Mouse (Mus musculus) spleen, adult 2 months (tissue): ENCODE results near the gene Cyp24a1. TPM values are rescaled to one million over a fixed set of nuclear protein-coding genes. Genes with fewer than 3 reads are reported as not detected.
A peak's percentile ranks its signal among the peaks of the same experiment; 100 is the strongest.

ENCODE experiments used
- DNase-seq, 2 experiments: peaks; one replicate each; pipeline versions ENCODE4 v3.0.0 to v3.0.0-alpha.2; 2012 to 2021; ENCODE audit warnings: low spot score in 2 of 2, low read depth in 1 of 2
- H3K27ac ChIP-seq: fragments of 200-500 bp; 2 replicates; pipeline ENCODE4 v1.5.1; 2012; ENCODE audit warnings: low read length, inconsistent platforms; ENCODE audit not compliant: insufficient read depth
- H3K27me3 ChIP-seq: fragments of 200-500 bp; 2 replicates; pipeline ENCODE4 v1.6.1; 2012; ENCODE audit warnings: mild to moderate bottlenecking, moderate library complexity, low read length, inconsistent platforms; ENCODE audit not compliant: control insufficient read depth, insufficient read depth
- H3K36me3 ChIP-seq: fragments of 200-500 bp; 2 replicates; pipeline ENCODE4 v1.6.1; 2012; ENCODE audit warnings: mild to moderate bottlenecking, low read length, inconsistent platforms; ENCODE audit not compliant: control insufficient read depth, insufficient read depth
- H3K4me1 ChIP-seq: fragments of 200-500 bp; 2 replicates; pipeline ENCODE4 v1.6.1; 2011; ENCODE audit warnings: inconsistent platforms; ENCODE audit not compliant: control insufficient read depth, insufficient read depth, insufficient read length
- H3K4me3 ChIP-seq: fragments of 200-500 bp; 2 replicates; pipeline ENCODE4 v1.5.1; 2011; ENCODE audit warnings: mild to moderate bottlenecking, inconsistent platforms; ENCODE audit not compliant: insufficient read depth, insufficient read length; ENCODE audit errors: extremely low read depth
- CTCF ChIP-seq: fragments of 200-500 bp; IDR thresholded peaks from 2 replicates; pipeline ENCODE4 v1.5.1; 2011; ENCODE audit warnings: mild to moderate bottlenecking, inconsistent platforms; ENCODE audit not compliant: insufficient read depth, insufficient read length, insufficient replicate concordance; ENCODE audit errors: extremely low read depth
- POLR2A ChIP-seq: fragments of 200-500 bp; IDR thresholded peaks from 2 replicates; pipeline ENCODE4 v1.6.1; 2011; ENCODE audit warnings: low read depth, low read length, inconsistent platforms
- WGBS: fragments of 180-500 bp; shearing (Covaris S2); methylation state at CpG from one replicate; pipeline ENCODE4 v1.1.7; 2018; 5-methylcytosine and 5-hydroxymethylcytosine counted together
- polyA plus RNA-seq: library from polyadenylated mRNA; depleted of rRNA; stranded (reverse); fragments of >200 nt; gene quantifications from 2 replicates; pipeline ENCODE4 v1.2.3, GENCODE M21; 2012

Cyp24a1 gene
- polyA plus RNA-seq, 1 experiment = not detected

DNA sequence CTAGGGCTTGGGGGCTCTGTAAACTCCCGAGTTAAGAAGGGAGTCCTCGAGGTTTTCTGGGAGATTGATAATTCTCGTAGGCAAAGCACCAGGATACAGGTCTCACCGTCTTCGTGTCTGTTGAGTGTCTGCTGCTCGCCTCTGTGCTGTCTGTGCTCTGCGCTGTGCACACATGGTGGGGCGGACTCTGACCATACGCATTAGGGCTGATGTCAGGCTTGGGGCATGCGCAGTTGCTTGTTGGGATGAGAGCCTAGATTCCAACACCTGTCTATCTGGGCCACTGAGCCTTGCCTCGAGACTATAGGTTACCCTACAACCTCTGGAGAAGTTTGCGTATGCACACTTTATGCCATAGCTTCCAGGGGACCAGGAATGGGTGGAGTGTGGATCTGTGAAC lies 16.8 kb upstream of the Cyp24a1 start:
- WGBS = 93% methylated on average over 12 of the region's 12 CpGs
- TF ChIP-seq POLR2A (no peak), CTCF (no peak)
- Histone ChIP-seq H3K36me3 (peaks cover 18% of the 10 kb centered on the region), H3K4me1 (peaks cover 7% of the 10 kb centered on the region; the same call in 1 of the 2 replicates), H3K27me3 (no peaks in the 10 kb centered on the region), H3K4me3 (no peak overlapping the region), H3K27ac (no peak overlapping the region)
- no peak for DNase-seq

- no peaks in the 10 kb centered on the region for H3K27me3 ChIP-seq
- WGBS = under 1% methylated on average over 63 of the region's 69 CpGs
- H3K4me1 ChIP-seq = peaks cover 7% of the 10 kb centered on the region; the same call in 1 of the 2 replicates
- peaks cover 4% of the 10 kb centered on the region; the same call in 1 of the 2 replicates for H3K36me3 ChIP-seq
- TF ChIP-seq POLR2A (peak; percentile 20; the same call in 1 of the 2 replicates), CTCF (peak; percentile 98)
- H3K4me3 ChIP-seq = peak overlapping the region; percentile 95
- peak overlapping the region; percentile 85 for H3K27ac ChIP-seq
- DNase-seq = peak; percentile 78 to 81
These were observed 14.3 kb upstream of the Cyp24a1 start for GRCm38 (mm10) chr2:170511073-170511891.

DNA sequence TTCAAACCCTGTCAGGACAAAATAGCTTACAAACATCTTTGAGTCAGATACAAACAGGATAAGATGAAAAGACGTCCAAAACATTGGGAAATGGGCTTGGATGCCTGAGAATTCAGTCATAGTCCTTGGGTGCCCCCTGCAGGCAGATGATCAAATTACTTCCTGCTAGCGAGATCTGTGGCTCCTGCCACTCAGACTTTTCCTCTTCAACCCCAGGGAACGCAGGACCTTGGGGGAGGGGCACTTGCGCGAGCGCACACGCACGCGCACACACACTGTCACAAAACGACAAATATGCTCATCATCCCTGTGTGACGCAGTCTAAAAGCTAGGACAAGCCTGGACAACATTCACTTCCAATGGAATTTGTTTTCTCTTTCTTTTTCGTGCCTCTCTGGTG lies 11.9 kb upstream of the Cyp24a1 start:
- WGBS = 2% methylated on average over 12 of the region's 12 CpGs
- peak; percentile 44; the same call in 1 of the 2 replicates for TF ChIP-seq CTCF
- TF ChIP-seq POLR2A = no peak
- peak overlapping the region; percentile 30; the same call in 1 of the 2 replicates for H3K4me3 ChIP-seq
- H3K4me1 ChIP-seq = peaks cover 7% of the 10 kb centered on the region; the same call in 1 of the 2 replicates
- no peaks in the 10 kb centered on the region for H3K27me3 ChIP-seq
- no peaks in the 10 kb centered on the region for H3K36me3 ChIP-seq
- peak; percentile 41 to 71 for DNase-seq
- H3K27ac ChIP-seq = no peak overlapping the region

DNA sequence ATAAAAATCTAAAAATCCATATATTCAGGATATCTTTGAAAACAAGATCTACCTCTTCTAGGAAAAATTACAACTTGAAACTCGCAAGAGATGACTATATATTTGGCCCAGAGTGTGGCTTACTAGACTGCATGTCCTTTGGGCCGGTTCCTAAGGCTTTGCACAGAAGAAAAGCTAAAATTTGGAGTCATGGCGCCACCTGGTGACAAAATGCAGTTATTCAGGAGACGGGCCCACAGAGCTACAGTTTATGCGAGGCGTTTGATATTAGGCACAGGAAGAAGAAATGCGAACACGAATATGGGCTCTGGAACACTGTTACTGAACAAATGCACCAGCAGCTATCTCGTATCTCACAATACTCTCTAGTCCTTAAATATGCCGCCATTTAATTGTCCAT lies 10.8 kb upstream of the Cyp24a1 start:
- WGBS = 4% methylated on average over 10 of the region's 10 CpGs
- Histone ChIP-seq H3K27me3 (no peaks in the 10 kb centered on the region), H3K4me3 (no peak overlapping the region), H3K27ac (no peak overlapping the region), H3K36me3 (no peaks in the 10 kb centered on the region), H3K4me1 (peaks cover 7% of the 10 kb centered on the region; the same call in 1 of the 2 replicates)
- peak; percentile 53; the same call in 1 of the 2 replicates for TF ChIP-seq CTCF
- no peak for TF ChIP-seq POLR2A
- DNase-seq = peak; percentile 59 to 65

DNA sequence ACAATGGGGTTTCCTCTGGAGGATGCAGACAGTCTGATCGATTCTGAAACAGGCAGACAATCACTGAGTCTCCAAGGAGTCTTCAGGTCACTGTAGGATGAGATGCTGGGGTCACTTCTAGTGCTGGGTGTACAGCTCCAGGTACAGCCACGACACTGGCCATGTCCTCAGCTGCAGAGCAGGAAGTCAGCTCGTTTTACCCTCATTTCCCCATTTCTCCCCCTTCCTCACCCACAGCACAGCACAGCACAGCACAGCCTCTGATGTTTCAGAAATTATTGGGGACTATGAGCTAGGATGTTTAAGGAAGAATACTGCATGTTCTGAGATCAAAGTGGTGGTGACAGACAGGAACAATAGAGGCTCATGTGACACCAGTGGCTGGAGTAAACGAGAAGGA lies 7.0 kb upstream of the Cyp24a1 start:
- 2% methylated on average over 4 of the region's 4 CpGs for WGBS
- Histone ChIP-seq H3K4me1 (peaks cover 2% of the 10 kb centered on the region; the same call in 1 of the 2 replicates), H3K27ac (no peak overlapping the region), H3K4me3 (no peak overlapping the region), H3K27me3 (no peaks in the 10 kb centered on the region), H3K36me3 (no peaks in the 10 kb centered on the region)
- TF ChIP-seq POLR2A (no peak), CTCF (no peak)
- no peak for DNase-seq

DNA sequence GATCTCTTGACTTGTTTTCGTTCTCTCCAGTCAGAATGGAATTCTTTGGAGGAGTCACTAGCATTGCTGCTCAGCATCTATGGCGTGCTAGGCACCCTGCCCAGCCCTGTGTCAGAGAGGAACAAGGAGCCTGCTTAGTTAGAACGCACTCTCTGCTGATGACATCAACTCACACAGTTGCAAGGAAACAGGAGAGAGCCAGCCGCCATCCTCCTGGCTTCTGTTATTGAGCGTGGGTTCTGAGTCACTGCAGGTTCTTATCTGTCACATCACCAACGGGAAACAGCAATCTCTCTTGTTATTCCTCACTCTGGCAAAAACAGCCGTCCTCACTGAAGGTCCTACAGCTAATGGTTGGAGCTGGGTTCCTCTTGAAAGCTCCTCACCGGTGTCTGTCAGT lies 6.4 kb upstream of the Cyp24a1 start:
- Histone ChIP-seq H3K4me3 (no peak overlapping the region), H3K4me1 (no peaks in the 10 kb centered on the region), H3K36me3 (no peaks in the 10 kb centered on the region), H3K27ac (no peak overlapping the region), H3K27me3 (no peaks in the 10 kb centered on the region)
- WGBS = 19% methylated on average over 8 of the region's 8 CpGs
- DNase-seq = no peak
- TF ChIP-seq CTCF (no peak), POLR2A (no peak)

DNA sequence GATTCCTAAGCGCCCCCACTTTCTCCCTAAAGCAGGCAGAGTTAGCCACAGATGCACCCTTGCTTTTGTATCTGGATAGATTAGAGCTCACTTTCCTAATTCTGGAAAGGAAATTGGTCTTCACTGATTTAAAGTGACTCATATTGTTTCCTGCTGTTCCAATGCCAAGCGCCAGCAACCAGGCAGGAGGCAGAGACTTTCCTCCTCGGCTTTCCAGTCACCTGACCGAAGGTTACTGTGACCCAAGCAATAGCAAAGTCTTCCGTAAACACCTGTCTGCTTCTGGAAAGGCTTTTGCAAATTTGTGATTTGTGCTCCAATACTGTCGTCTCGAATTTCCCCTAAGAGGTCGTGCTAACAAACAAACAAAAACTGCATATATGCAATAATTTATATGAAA lies 1.1 kb upstream of the Cyp24a1 start:
- no peaks in the 10 kb centered on the region for H3K4me1 ChIP-seq
- no peak for TF ChIP-seq POLR2A
- no peak for TF ChIP-seq CTCF
- H3K27ac ChIP-seq = no peak overlapping the region
- H3K27me3 ChIP-seq = peaks cover 22% of the 10 kb centered on the region
- DNase-seq = no peak
- 32% methylated on average over 8 of the region's 8 CpGs for WGBS
- no peak overlapping the region for H3K4me3 ChIP-seq
- H3K36me3 ChIP-seq = no peaks in the 10 kb centered on the region
